In genomic region chr4:107763598-107763997, GRCm38 (mm10) we compare ENCODE assay signal across 20 mouse cellular contexts.
"Had no signal": no experiment of that assay in that cellular context is flagged by ENCODE, and none has a peak within 500 bp of the region (broad histone marks: within the 10 kb centered on the region; RNA-seq: fewer than 3 reads in every experiment).

No protein-coding gene starts in this region.

- H3K4me1 ChIP-seq: lung, embryonic 15.5 days; midbrain, embryonic 15.5 days had no signal

- H3K27ac ChIP-seq: lung, embryonic 15.5 days; macrophage; midbrain, embryonic 13.5 days; midbrain, embryonic 15.5 days; neural tube, embryonic 13.5 days; neural tube, embryonic 15.5 days had no signal

- H3K4me3 ChIP-seq: lung, embryonic 15.5 days; megakaryocyte, embryonic 14.5 days; midbrain, embryonic 13.5 days; midbrain, embryonic 15.5 days; neural tube, embryonic 13.5 days; neural tube, embryonic 15.5 days had no signal

- H3K9me3 ChIP-seq: lung, embryonic 15.5 days; midbrain, embryonic 13.5 days; midbrain, embryonic 15.5 days; neural tube, embryonic 13.5 days; neural tube, embryonic 15.5 days had no signal

- ATAC-seq: lung, postnatal 0 days; midbrain, embryonic 13.5 days; midbrain, embryonic 15.5 days had no signal

- H3K4me2 ChIP-seq: lung, embryonic 15.5 days; midbrain, embryonic 11.5 days; midbrain, embryonic 13.5 days; midbrain, embryonic 15.5 days; neural tube, embryonic 13.5 days; neural tube, embryonic 15.5 days had no signal

- DNase-seq: lung, adult 2 months; lung, postnatal 14 days; lung, postnatal 36 days; retina, postnatal 1 day; right cerebral cortex, adult 18-20 months; right cerebral cortex, postnatal 25 days; right cerebral cortex, postnatal 4 days; spleen, adult 18-20 months; thymus, adult 2 months; thymus, postnatal 25 days; thymus, postnatal 4 days had no signal

- H3K36me3 ChIP-seq: lung, embryonic 15.5 days; midbrain, embryonic 13.5 days; midbrain, embryonic 15.5 days; neural tube, embryonic 13.5 days; neural tube, embryonic 15.5 days had no signal

- H3K27me3 ChIP-seq: lung, embryonic 15.5 days; midbrain, embryonic 15.5 days; neural tube, embryonic 15.5 days had no signal

- H3K9ac ChIP-seq: lung, embryonic 15.5 days; midbrain, embryonic 13.5 days; midbrain, embryonic 15.5 days; neural tube, embryonic 13.5 days; neural tube, embryonic 15.5 days had no signal
